Mouse (Mus musculus) bone marrow macrophage, adult 2 months (primary cell): Measurements from ENCODE around the gene Atf7ip2.
"Not testable (repeated sequence)": the region's sequence is repeated elsewhere in the genome, so short reads cannot be mapped to it uniquely, and the experiment has no call there.

Experiments used
- CTCF ChIP-seq: IDR thresholded peaks from 2 replicates; pipeline ENCODE4 v1.5.1; 2012; ENCODE audit warnings: low read depth, mild to moderate bottlenecking, low read length, moderate library complexity
- POLR2A ChIP-seq: IDR thresholded peaks from 2 replicates; pipeline ENCODE4 v1.6.1; 2012; ENCODE audit warnings: mild to moderate bottlenecking, low read depth, low read length, borderline replicate concordance

DNA sequence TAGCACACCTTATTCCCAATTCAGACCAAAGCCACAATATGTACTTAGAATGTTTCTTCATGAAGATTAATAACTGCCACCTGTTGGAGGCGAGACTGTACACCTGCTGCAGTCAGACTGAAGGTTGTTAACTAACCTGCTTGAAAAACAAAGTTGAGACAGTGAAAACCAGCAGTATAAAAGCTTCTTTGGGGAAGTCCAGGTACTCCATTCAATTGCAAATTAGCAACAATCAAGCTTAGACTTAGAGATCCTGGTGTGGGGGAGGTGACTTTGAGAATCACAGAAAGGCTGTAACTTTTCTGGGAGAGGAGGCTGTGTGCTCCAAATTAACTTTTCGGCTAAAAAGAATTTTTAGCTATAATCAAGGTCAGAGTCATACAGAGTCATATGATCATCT, 24.5 kb downstream of the Atf7ip2 start:
- not testable (repeated sequence) for TF ChIP-seq CTCF, POLR2A
